Mouse (Mus musculus) midbrain, postnatal 0 days (tissue): Measurements from ENCODE around the gene Mrps34. TPM values are rescaled to one million over a fixed set of nuclear protein-coding genes. Genes with fewer than 3 reads are reported as not detected.
"Not testable (repeated sequence)": the region's sequence is repeated elsewhere in the genome, so short reads cannot be mapped to it uniquely, and the experiment has no call there.

Source experiments
- ATAC-seq: fragments of 200-750 bp; cut with Nextera tagmentation; 2 replicates; pipeline ENCODE4 v1.8.0; 2017; ENCODE audit warnings: moderate number of reproducible peaks, mild to moderate bottlenecking, moderate TSS enrichment, moderate library complexity; ENCODE audit not compliant: low FRiP score
- DNase-seq: peaks from one replicate; pipeline ENCODE4 v3.0.0-alpha.2; 2015; ENCODE audit warnings: low spot score
- H3K27ac ChIP-seq: fragments of 300-500 bp; sonication (generic); 2 replicates; pipeline ENCODE4 v1.5.1; 2014; ENCODE audit warnings: low read depth, mild to moderate bottlenecking, low read length, mixed read lengths
- H3K27me3 ChIP-seq: fragments of 300-500 bp; sonication (generic); 2 replicates; pipeline ENCODE4 v1.6.1; 2014; ENCODE audit warnings: low read length, control low read depth, mixed read lengths; ENCODE audit not compliant: insufficient read depth
- H3K36me3 ChIP-seq: fragments of 300-500 bp; sonication (generic); 2 replicates; pipeline ENCODE4 v1.6.1; 2014; ENCODE audit warnings: low read length, control low read depth, mixed read lengths; ENCODE audit not compliant: insufficient read depth
- H3K4me1 ChIP-seq: fragments of 300-500 bp; sonication (generic); 2 replicates; pipeline ENCODE4 v1.6.1; 2014; ENCODE audit warnings: mild to moderate bottlenecking, control low read depth, antibody characterized with exemption, low read length, mixed read lengths; ENCODE audit not compliant: insufficient read depth
- H3K4me2 ChIP-seq: fragments of 300-500 bp; sonication (generic); 2 replicates; pipeline ENCODE4 v1.6.1; 2014; ENCODE audit warnings: low read depth, mild to moderate bottlenecking, low read length, mixed read lengths; ENCODE audit not compliant: poor library complexity, severe bottlenecking
- H3K4me3 ChIP-seq: fragments of 300-500 bp; sonication (generic); 2 replicates; pipeline ENCODE4 v1.5.1; 2014; ENCODE audit warnings: low read depth, mild to moderate bottlenecking, low read length, moderate library complexity
- H3K9ac ChIP-seq: fragments of 300-500 bp; sonication (generic); replicated peaks from 2 replicates; pipeline ENCODE4 v1.6.1; 2014; ENCODE audit warnings: mild to moderate bottlenecking, low read length, moderate library complexity, mixed read lengths; ENCODE audit not compliant: poor library complexity, severe bottlenecking
- H3K9me3 ChIP-seq: fragments of 300-500 bp; sonication (generic); 2 replicates; pipeline ENCODE4 v1.6.1; 2016; ENCODE audit warnings: low read length, control low read depth
- CTCF ChIP-seq: IDR thresholded peaks from 2 replicates; pipeline ENCODE4 v1.5.1; 2016; ENCODE audit warnings: antibody characterized with exemption, mild to moderate bottlenecking
- WGBS: fragments of 180-500 bp; shearing (Covaris S2); extraction: QIAGEN DNeasy Blood & Tissue Kit; methylation state at CpG from one replicate; pipeline ENCODE4 v1.1.7; 2014; 5-methylcytosine and 5-hydroxymethylcytosine counted together
- polyA plus RNA-seq: library from polyadenylated mRNA; unstranded; fragments of >200 nt; fragmentation: Nextera tagmentation; extraction: Ambion mirVana; gene quantifications from 2 replicates; pipeline ENCODE4 v1.2.1, GENCODE M21; 2015
- total RNA-seq: library from RNA; depleted of rRNA; stranded (reverse); fragments of >200 nt; gene quantifications from 2 replicates; pipeline ENCODE4 v1.2.3, GENCODE M21; 2014; rRNA removed

The Mrps34 gene
- total and polyA plus RNA-seq, 2 experiments from 2014 or later = 43.8 to 128 TPM

GRCm38 (mm10) chr17:24935666-24936065 is 40.8 kb downstream of the Mrps34 start:
- ATAC-seq (no peak), DNase-seq (no peak)
- peak overlapping the region; percentile 93 for H3K4me3 ChIP-seq
- peak overlapping the region; percentile 79 for H3K4me2 ChIP-seq
- H3K27ac ChIP-seq = no peak overlapping the region
- H3K27me3 ChIP-seq = no peaks in the 10 kb centered on the region
- no peak for TF ChIP-seq CTCF
- H3K9me3 ChIP-seq = no peaks in the 10 kb centered on the region
- H3K9ac ChIP-seq = peak overlapping the region; percentile 92
- H3K4me1 ChIP-seq = peaks cover 16% of the 10 kb centered on the region
- 0 out of 2 replicates have a peak, but pooled peaks cover 2% of the 10 kb centered on the region for H3K36me3 ChIP-seq

DNA sequence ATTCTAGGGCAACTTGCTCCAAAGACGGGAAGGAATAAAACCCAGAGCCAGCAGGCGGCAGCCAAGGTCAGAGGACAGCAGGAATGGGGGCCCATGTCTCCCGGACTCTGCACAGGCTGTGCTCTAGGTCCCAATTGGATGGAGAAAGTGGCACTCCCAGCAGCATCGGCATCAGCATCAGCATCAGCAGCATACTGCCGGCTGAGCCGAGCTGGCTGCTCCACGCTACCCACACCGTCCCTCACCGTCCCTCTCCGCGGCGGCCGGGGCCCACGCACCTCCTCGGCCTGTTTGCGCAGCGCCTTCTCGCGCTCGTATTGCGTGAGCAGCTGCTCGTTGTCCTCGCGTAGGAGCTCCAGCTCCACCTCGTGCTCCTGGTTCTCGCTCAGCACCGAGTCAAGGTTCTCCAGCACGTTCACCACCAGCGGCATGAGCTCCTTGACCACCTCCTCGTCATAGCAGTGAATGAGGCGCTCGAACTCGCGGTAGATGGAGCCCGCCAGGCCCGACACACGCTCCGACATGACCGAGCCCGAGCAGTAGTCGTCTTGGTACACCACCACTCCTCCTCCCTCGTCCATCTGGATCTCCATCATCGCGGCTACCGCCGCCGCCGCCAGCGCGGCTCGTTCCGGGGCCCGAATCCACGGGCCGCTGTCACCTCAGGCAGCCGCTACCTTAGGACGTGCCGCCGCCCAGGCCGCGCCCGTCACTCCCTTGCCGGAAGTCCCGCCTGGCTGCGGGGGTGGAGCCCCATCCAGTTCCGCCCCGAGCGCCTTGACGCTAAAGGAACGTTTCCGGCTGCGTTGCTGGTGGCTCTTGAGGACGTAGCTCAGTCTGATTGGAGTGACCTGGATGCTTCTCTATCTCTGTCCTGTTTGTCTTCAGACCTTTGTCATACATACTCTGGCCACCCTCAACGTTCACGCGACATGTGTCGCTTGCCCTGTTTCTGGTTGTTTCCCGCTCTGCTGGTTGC is 41.6 kb downstream of the Mrps34 start, which contains the start of gene Mapk8ip3:
TSS of gene Mapk8ip3 (minus strand) at position 719 of the 979 bp plus-strand sequence.
- Histone ChIP-seq H3K9me3 (no peaks in the 10 kb centered on the region), H3K4me1 (peaks cover 16% of the 10 kb centered on the region), H3K4me2 (peak within 1 kb of the TSS; percentile 79), H3K27ac (peak within 1 kb of the TSS; percentile 86), H3K27me3 (no peaks in the 10 kb centered on the region), H3K9ac (peak within 1 kb of the TSS; percentile 92), H3K36me3 (0 out of 2 replicates have a peak, but pooled peaks cover 2% of the 10 kb centered on the region), H3K4me3 (peak within 1 kb of the TSS; percentile 93)
- DNase-seq (peak; percentile 96), ATAC-seq (peak; percentile 97)
- WGBS = under 1% methylated on average over 78 of the region's 78 CpGs
- peak; percentile 50 for TF ChIP-seq CTCF

DNA sequence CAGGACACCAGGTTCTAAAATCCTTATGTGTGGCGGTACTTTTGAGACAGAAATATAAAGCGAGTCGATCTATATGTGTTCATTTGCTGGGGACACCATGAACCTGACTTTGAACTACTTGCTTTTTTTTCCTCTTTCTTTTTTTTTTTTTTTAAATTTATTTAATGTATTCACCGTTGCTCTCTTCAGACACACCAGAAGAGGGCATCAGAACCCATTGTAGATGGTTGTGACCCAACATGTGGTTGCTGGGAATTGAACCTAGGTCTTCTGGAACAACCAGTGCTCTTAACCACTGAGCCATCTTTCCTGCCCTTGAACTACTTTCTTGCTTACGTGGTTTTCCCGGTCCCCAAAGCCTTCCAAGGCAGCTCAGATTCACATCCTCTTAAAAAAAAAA is 42.4 kb downstream of the Mrps34 start:
- Histone ChIP-seq H3K36me3 (no peaks in the 10 kb centered on the region), H3K4me2 (peak overlapping the region; percentile 79), H3K9ac (peak overlapping the region; percentile 92), H3K4me3 (peak overlapping the region; percentile 93), H3K27ac (peak overlapping the region; percentile 86), H3K9me3 (no peaks in the 10 kb centered on the region), H3K27me3 (no peaks in the 10 kb centered on the region), H3K4me1 (peaks cover 16% of the 10 kb centered on the region)
- no peak for DNase-seq
- no peak for ATAC-seq
- peak; percentile 36 for TF ChIP-seq CTCF
- 48% methylated on average over 6 of the region's 6 CpGs for WGBS

GRCm38 (mm10) chr17:24942453-24942852 is 47.5 kb downstream of the Mrps34 start:
- peak; percentile 76 for TF ChIP-seq CTCF

GRCm38 (mm10) chr17:24943036-24943435 is 48.1 kb downstream of the Mrps34 start:
- DNase-seq = no peak
- no peaks in the 10 kb centered on the region for H3K9me3 ChIP-seq
- 94% methylated on average over 7 of the region's 7 CpGs for WGBS
- H3K4me2 ChIP-seq = no peak overlapping the region
- H3K4me3 ChIP-seq = no peak overlapping the region
- H3K36me3 ChIP-seq = peaks cover 18% of the 10 kb centered on the region
- ATAC-seq = no peak
- H3K9ac ChIP-seq = no peak overlapping the region
- H3K27ac ChIP-seq = no peak overlapping the region
- no peaks in the 10 kb centered on the region for H3K4me1 ChIP-seq
- no peaks in the 10 kb centered on the region for H3K27me3 ChIP-seq
- no peak for TF ChIP-seq CTCF

More at GRCm38 (mm10) chr17:24942453-24942852, 47.5 kb downstream of the Mrps34 start:
- 3% methylated on average over 2 of the region's 2 CpGs for WGBS
- not testable (repeated sequence) for H3K27me3 ChIP-seq, H3K9ac ChIP-seq, H3K27ac ChIP-seq, H3K4me2 ChIP-seq, ATAC-seq, H3K9me3 ChIP-seq, H3K4me1 ChIP-seq, H3K4me3 ChIP-seq
- H3K36me3 ChIP-seq = peaks cover 12% of the 10 kb centered on the region
- DNase-seq = peak; percentile 3

DNA sequence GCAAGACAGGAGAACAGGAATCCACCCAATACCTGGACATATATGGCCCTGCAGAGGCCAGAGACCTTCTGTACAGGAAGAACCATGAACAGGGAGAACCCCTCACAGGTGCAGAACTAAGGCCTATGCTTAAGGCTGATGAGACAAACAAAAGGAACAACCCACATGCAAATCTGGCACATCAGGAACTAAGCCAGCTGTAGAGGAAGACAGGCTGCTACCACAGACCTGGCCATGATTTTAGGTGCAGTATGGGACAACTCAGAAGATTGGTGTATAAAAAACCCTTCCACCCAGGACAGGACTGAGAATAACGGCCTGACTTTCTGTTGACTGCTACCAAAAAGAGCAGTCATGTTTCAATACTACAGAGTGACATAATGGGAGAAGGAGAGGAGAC is 48.7 kb downstream of the Mrps34 start:
- H3K36me3 ChIP-seq = peaks cover 21% of the 10 kb centered on the region
- DNase-seq, H3K27ac ChIP-seq, H3K9me3 ChIP-seq, H3K9ac ChIP-seq, H3K27me3 ChIP-seq, ATAC-seq, H3K4me2 ChIP-seq, H3K4me3 ChIP-seq, H3K4me1 ChIP-seq: not testable (repeated sequence)
- 83% methylated on average over 1 of the region's 1 CpGs for WGBS

Other genes starting within 250 kb of the Mrps34 start
- 61.7 and 62.8 TPM in 2 replicates for gene Slc9a3r2, start 244.8 kb upstream of the Mrps34 start, total RNA-seq
- 52.1 and 52.7 TPM in 2 replicates for gene Slc9a3r2, start 244.8 kb upstream of the Mrps34 start, polyA plus RNA-seq
- gene Npw, start 236.7 kb upstream of the Mrps34 start, total RNA-seq = not detected in 2 replicates
- 0.59 and 0.86 TPM in 2 replicates for gene Npw, start 236.7 kb upstream of the Mrps34 start, polyA plus RNA-seq
- 36.4 and 40.0 TPM in 2 replicates for gene Zfp598, start 225.4 kb upstream of the Mrps34 start, total RNA-seq
- gene Zfp598, start 225.4 kb upstream of the Mrps34 start, polyA plus RNA-seq = 15.7 and 16.4 TPM in 2 replicates
- gene Syngr3, start 205.2 kb upstream of the Mrps34 start, total RNA-seq = 330 and 376 TPM in 2 replicates
- 334 and 375 TPM in 2 replicates for gene Syngr3, start 205.2 kb upstream of the Mrps34 start, polyA plus RNA-seq
- gene Gfer, start 199.0 kb upstream of the Mrps34 start, total RNA-seq = 28.0 and 44.3 TPM in 2 replicates
- gene Gfer, start 199.0 kb upstream of the Mrps34 start, polyA plus RNA-seq = 36.7 and 39.4 TPM in 2 replicates
- gene Noxo1, start 198.9 kb upstream of the Mrps34 start, total RNA-seq = 7.2 and 11.1 TPM in 2 replicates
- gene Noxo1, start 198.9 kb upstream of the Mrps34 start, polyA plus RNA-seq = 1.9 and 2.1 TPM in 2 replicates
- 44.0 and 56.4 TPM in 2 replicates for gene Tbl3, start 187.5 kb upstream of the Mrps34 start, total RNA-seq
- 38.2 and 46.7 TPM in 2 replicates for gene Tbl3, start 187.5 kb upstream of the Mrps34 start, polyA plus RNA-seq
- not detected in 2 replicates for gene Rnf151, start 177.1 kb upstream of the Mrps34 start, total RNA-seq
- not detected in 2 replicates for gene Rnf151, start 177.1 kb upstream of the Mrps34 start, polyA plus RNA-seq
- 2,209 and 2,389 TPM in 2 replicates for gene Rps2, start 177.0 kb upstream of the Mrps34 start, total RNA-seq
- 749 and 802 TPM in 2 replicates for gene Rps2, start 177.0 kb upstream of the Mrps34 start, polyA plus RNA-seq
- gene Ndufb10, start 170.6 kb upstream of the Mrps34 start, total RNA-seq = 150 and 170 TPM in 2 replicates
- gene Ndufb10, start 170.6 kb upstream of the Mrps34 start, polyA plus RNA-seq = 344 and 349 TPM in 2 replicates
- not detected in 2 replicates for gene Rpl3l, start 167.3 kb upstream of the Mrps34 start, total RNA-seq
- gene Rpl3l, start 167.3 kb upstream of the Mrps34 start, polyA plus RNA-seq = 0.21 and 0.37 TPM in 2 replicates
- 9.6 and 14.1 TPM in 2 replicates for gene Msrb1, start 158.5 kb upstream of the Mrps34 start, total RNA-seq
- 20.6 and 22.6 TPM in 2 replicates for gene Msrb1, start 158.5 kb upstream of the Mrps34 start, polyA plus RNA-seq
- 0.49 TPM in 1 of 2 replicates, not detected in the other for gene Hs3st6, start 142.1 kb upstream of the Mrps34 start, total RNA-seq
- gene Hs3st6, start 142.1 kb upstream of the Mrps34 start, polyA plus RNA-seq = 0.22 and 0.50 TPM in 2 replicates
- gene Meiob, start 90.8 kb upstream of the Mrps34 start, total RNA-seq = not detected in 2 replicates
- 0.12 TPM in 1 of 2 replicates, not detected in the other for gene Meiob, start 90.8 kb upstream of the Mrps34 start, polyA plus RNA-seq
- 73.6 and 119 TPM in 2 replicates for gene Hagh, start 55.0 kb upstream of the Mrps34 start, total RNA-seq
- 74.0 and 79.5 TPM in 2 replicates for gene Hagh, start 55.0 kb upstream of the Mrps34 start, polyA plus RNA-seq
- 11.7 and 14.0 TPM in 2 replicates for gene Fahd1, start 44.8 kb upstream of the Mrps34 start, total RNA-seq
- gene Fahd1, start 44.8 kb upstream of the Mrps34 start, polyA plus RNA-seq = 18.2 and 20.8 TPM in 2 replicates
- gene Igfals, start 29.1 kb upstream of the Mrps34 start, total RNA-seq = 0.28 TPM in 1 of 2 replicates, not detected in the other
- gene Igfals, start 29.1 kb upstream of the Mrps34 start, polyA plus RNA-seq = 0.31 TPM in 1 of 2 replicates, not detected in the other
- 39.6 and 60.2 TPM in 2 replicates for gene Nubp2, start 8.8 kb upstream of the Mrps34 start, total RNA-seq
- 55.8 and 63.9 TPM in 2 replicates for gene Nubp2, start 8.8 kb upstream of the Mrps34 start, polyA plus RNA-seq
- gene Spsb3, start 8.5 kb upstream of the Mrps34 start, total RNA-seq = 87.5 and 105 TPM in 2 replicates
- gene Spsb3, start 8.5 kb upstream of the Mrps34 start, polyA plus RNA-seq = 100 and 110 TPM in 2 replicates
- gene Eme2, start within 50 bp of the Mrps34 start, total RNA-seq = 29.7 and 31.7 TPM in 2 replicates
- gene Eme2, start within 50 bp of the Mrps34 start, polyA plus RNA-seq = 20.2 and 22.5 TPM in 2 replicates
- gene Nme3, start 1.4 kb downstream of the Mrps34 start, total RNA-seq = 54.4 and 65.3 TPM in 2 replicates
- 98.3 and 105 TPM in 2 replicates for gene Nme3, start 1.4 kb downstream of the Mrps34 start, polyA plus RNA-seq
- 153 and 168 TPM in 2 replicates for gene Mapk8ip3, start 41.9 kb downstream of the Mrps34 start, total RNA-seq
- 70.5 and 72.5 TPM in 2 replicates for gene Mapk8ip3, start 41.9 kb downstream of the Mrps34 start, polyA plus RNA-seq
- 60.7 and 61.0 TPM in 2 replicates for gene Jpt2, start 65.6 kb downstream of the Mrps34 start, total RNA-seq
- gene Jpt2, start 65.6 kb downstream of the Mrps34 start, polyA plus RNA-seq = 64.5 and 66.7 TPM in 2 replicates
- 17.4 and 22.3 TPM in 2 replicates for gene Cramp1l, start 120.7 kb downstream of the Mrps34 start, total RNA-seq
- gene Cramp1l, start 120.7 kb downstream of the Mrps34 start, polyA plus RNA-seq = 2.7 and 3.2 TPM in 2 replicates
- gene Ift140, start 121.0 kb downstream of the Mrps34 start, total RNA-seq = 22.7 and 39.8 TPM in 2 replicates
- 13.5 and 14.4 TPM in 2 replicates for gene Ift140, start 121.0 kb downstream of the Mrps34 start, polyA plus RNA-seq
- 11.1 and 11.2 TPM in 2 replicates for gene Tmem204, start 188.5 kb downstream of the Mrps34 start, total RNA-seq
- 8.2 and 8.3 TPM in 2 replicates for gene Tmem204, start 188.5 kb downstream of the Mrps34 start, polyA plus RNA-seq
- 45.0 and 56.3 TPM in 2 replicates for gene Telo2, start 220.9 kb downstream of the Mrps34 start, total RNA-seq
- 34.9 and 36.5 TPM in 2 replicates for gene Telo2, start 220.9 kb downstream of the Mrps34 start, polyA plus RNA-seq
- gene Ptx4, start 225.6 kb downstream of the Mrps34 start, total RNA-seq = 0.42 TPM in 1 of 2 replicates, not detected in the other
- gene Ptx4, start 225.6 kb downstream of the Mrps34 start, polyA plus RNA-seq = 0.20 and 0.59 TPM in 2 replicates
- 37.9 and 39.5 TPM in 2 replicates for gene Clcn7, start 238.3 kb downstream of the Mrps34 start, total RNA-seq
- 25.5 and 26.7 TPM in 2 replicates for gene Clcn7, start 238.3 kb downstream of the Mrps34 start, polyA plus RNA-seq